Mouse (Mus musculus) liver, adult 2 months (tissue): ENCODE measurements around the gene Wfdc1.

ENCODE experiments used
- CTCF ChIP-seq: fragments of 200-500 bp; IDR thresholded peaks from 2 replicates; pipeline ENCODE4 v1.5.1; 2011; ENCODE audit warnings: low read depth, low read length, control low read depth
- POLR2A ChIP-seq: fragments of 200-500 bp; IDR thresholded peaks from 2 replicates; pipeline ENCODE4 v1.6.1; 2011; ENCODE audit warnings: low read length, control low read depth; ENCODE audit not compliant: insufficient read depth; ENCODE audit errors: extremely low read depth

DNA sequence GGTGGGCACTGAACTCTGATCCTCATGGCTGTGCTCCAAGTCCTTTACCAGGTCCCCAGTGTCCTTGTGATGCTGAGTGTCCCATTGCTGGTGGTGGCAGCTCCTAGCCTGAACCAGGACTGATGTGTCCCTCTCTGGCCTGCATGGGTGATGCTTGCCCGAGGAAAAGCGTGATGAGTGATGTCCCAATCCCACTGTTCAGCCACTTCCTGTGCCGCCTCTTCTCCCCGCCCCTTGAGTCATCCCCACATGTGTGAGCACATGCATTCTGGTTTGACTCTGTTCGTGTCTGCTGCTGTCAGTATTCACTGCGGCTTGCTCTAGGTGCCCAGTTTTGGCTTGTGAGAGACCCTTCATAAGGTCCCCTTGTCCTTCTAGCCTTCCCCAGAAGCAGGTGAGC lies 46.1 kb downstream of the Wfdc1 start:
- TF ChIP-seq CTCF, result no peak
- no peak for TF ChIP-seq POLR2A
